Mouse (Mus musculus) brain, adult 10 weeks (tissue): ENCODE results near the gene 4930562C15Rik. TPM values are rescaled to one million over a fixed set of nuclear protein-coding genes. Genes with fewer than 3 reads are reported as not detected.

Experiments
- polyA plus RNA-seq: library from polyadenylated mRNA; stranded (reverse); fragments of 350-450 nt; fragmentation: Illumina TruSeq; extraction: RNeasy Lipid Tissue Mini Kit (QIAGEN cat#74804); gene quantifications from one replicate; pipeline ENCODE4 v1.2.3, GENCODE M21; 2015; ENCODE audit warnings: low read depth, low replicate concordance

Gene 4930562C15Rik
- not detected for polyA plus RNA-seq

GRCm38 (mm10) chr16:4835191-4835590, at the start of gene 4930562C15Rik:
Gene 4930562C15Rik (plus strand): TSS chr16:4835416.

GRCm38 (mm10) chr16:4789810-4790559, 45.2 kb upstream of the 4930562C15Rik start, which contains the start of gene Cdip1:
Gene Cdip1 (minus strand): TSS chr16:4790292.

GRCm38 (mm10) chr16:4880136-4880825, 45.1 kb downstream of the 4930562C15Rik start, which contains the start of gene Ubald1:
Gene Ubald1 (minus strand): TSS chr16:4880315.

DNA sequence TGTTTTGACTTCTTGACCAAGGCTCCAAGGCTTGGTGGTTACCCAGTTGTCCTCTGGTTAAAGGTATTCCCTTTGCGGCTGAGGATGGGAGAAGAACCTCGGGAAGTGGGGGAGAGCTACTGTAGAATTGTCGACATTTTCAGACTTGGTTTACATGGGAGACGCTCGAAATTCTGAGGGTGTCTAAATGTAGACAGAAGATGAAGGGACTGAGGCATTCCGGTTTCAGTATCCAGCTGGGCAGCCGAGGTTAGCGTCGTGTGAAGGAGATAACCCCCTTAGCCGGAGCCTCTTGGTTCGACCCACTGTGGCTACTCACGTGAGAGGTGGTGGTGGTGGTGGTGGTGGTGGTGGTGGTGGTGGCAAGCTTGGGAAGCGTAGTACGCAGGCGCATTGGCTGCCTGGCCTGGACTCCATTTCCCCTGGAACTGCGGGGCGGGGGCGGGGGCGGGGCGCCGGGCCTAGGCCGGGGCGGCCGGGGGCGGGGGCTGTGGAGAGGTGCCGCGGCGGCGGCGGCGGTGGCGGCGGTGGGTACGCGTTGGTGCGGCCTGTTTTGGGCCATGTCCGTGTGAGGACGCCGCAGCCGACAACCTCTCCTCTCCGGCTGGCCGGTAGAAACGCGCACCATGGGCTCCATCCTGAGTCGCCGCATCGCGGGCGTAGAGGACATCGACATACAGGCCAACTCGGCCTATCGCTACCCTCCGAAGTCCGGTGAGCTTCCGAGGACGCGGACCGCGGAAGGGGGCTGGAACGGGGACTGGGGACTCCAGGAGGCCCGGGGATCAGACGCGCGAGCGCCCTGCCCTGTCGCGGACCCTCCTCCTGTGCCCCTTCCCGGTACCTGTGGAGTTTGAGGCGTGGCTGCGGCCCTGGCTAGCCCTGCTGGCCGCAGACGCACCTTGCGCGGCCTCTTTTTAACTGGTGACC, 50.8 kb downstream of the 4930562C15Rik start, which contains the start of gene Mgrn1:
TSS of gene Mgrn1 (plus strand) at position 490 of the 930 bp plus-strand sequence.

Other genes starting within 250 kb of the 4930562C15Rik start
- gene Glis2, start 240.7 kb upstream of the 4930562C15Rik start, polyA plus RNA-seq: 8.2 TPM
- gene Pam16, start 210.4 kb upstream of the 4930562C15Rik start, polyA plus RNA-seq: 135 TPM
- 9.1 TPM for gene Vasn, start 195.5 kb upstream of the 4930562C15Rik start, polyA plus RNA-seq
- 62.1 TPM for gene Dnaja3, start 195.4 kb upstream of the 4930562C15Rik start, polyA plus RNA-seq
- 38.0 TPM for gene Coro7, start 155.6 kb upstream of the 4930562C15Rik start, polyA plus RNA-seq
- gene Nmral1, start 116.1 kb upstream of the 4930562C15Rik start, polyA plus RNA-seq: 23.5 TPM
- gene Hmox2, start 109.1 kb upstream of the 4930562C15Rik start, polyA plus RNA-seq: 126 TPM
- 251 TPM for gene Cdip1, start 45.1 kb upstream of the 4930562C15Rik start, polyA plus RNA-seq
- 113 TPM for gene Ubald1, start 44.9 kb downstream of the 4930562C15Rik start, polyA plus RNA-seq
- 154 TPM for gene Mgrn1, start 50.8 kb downstream of the 4930562C15Rik start, polyA plus RNA-seq
- 68.0 TPM for gene Nudt16l1, start 103.3 kb downstream of the 4930562C15Rik start, polyA plus RNA-seq
- 43.4 TPM for gene Anks3, start 128.8 kb downstream of the 4930562C15Rik start, polyA plus RNA-seq
- gene Sept12, start 162.4 kb downstream of the 4930562C15Rik start, polyA plus RNA-seq: not detected
- gene Smim22, start 171.9 kb downstream of the 4930562C15Rik start, polyA plus RNA-seq: not detected
- gene Rogdi, start 178.1 kb downstream of the 4930562C15Rik start, polyA plus RNA-seq: 230 TPM
- 168 TPM for gene Glyr1, start 214.4 kb downstream of the 4930562C15Rik start, polyA plus RNA-seq
- 24.7 TPM for gene Ubn1, start 214.6 kb downstream of the 4930562C15Rik start, polyA plus RNA-seq